Mouse (Mus musculus) stomach, embryonic 15.5 days (tissue): ENCODE measurements around the gene Epb41l3. TPM values are rescaled to one million over a fixed set of nuclear protein-coding genes. Genes with fewer than 3 reads are reported as not detected.

Experiments used
- ATAC-seq: fragments of 200-750 bp; cut with Nextera tagmentation; 2 replicates; pipeline ENCODE4 v1.8.0; 2017; ENCODE audit warnings: low read depth, moderate number of reproducible peaks, moderate TSS enrichment; ENCODE audit not compliant: insufficient read depth, low FRiP score
- H3K27ac ChIP-seq: fragments of 300-500 bp; sonication (generic); 2 replicates; pipeline ENCODE4 v1.5.1; 2015; ENCODE audit warnings: mild to moderate bottlenecking, inconsistent platforms
- H3K27me3 ChIP-seq: fragments of 300-500 bp; sonication (generic); replicated peaks from 2 replicates; pipeline ENCODE4 v1.6.1; 2015; ENCODE audit warnings: inconsistent platforms
- H3K36me3 ChIP-seq: fragments of 300-500 bp; sonication (generic); 2 replicates; pipeline ENCODE4 v1.6.1; 2015; ENCODE audit warnings: inconsistent platforms
- H3K4me1 ChIP-seq: fragments of 300-500 bp; sonication (generic); 2 replicates; pipeline ENCODE4 v1.6.1; 2015; ENCODE audit warnings: inconsistent platforms
- H3K4me2 ChIP-seq: fragments of 300-500 bp; sonication (generic); 2 replicates; pipeline ENCODE4 v1.6.1; 2015; ENCODE audit warnings: mild to moderate bottlenecking, inconsistent platforms
- H3K4me3 ChIP-seq: fragments of 300-500 bp; sonication (generic); replicated peaks from 2 replicates; pipeline ENCODE4 v1.5.1; 2015; ENCODE audit warnings: inconsistent platforms
- H3K9ac ChIP-seq: fragments of 300-500 bp; sonication (generic); 2 replicates; pipeline ENCODE4 v1.6.1; 2015; ENCODE audit warnings: inconsistent platforms
- H3K9me3 ChIP-seq: fragments of 300-500 bp; sonication (generic); 2 replicates; pipeline ENCODE4 v1.6.1; 2016; ENCODE audit warnings: inconsistent platforms
- WGBS: fragments of 180-500 bp; shearing (Covaris S2); methylation state at CpG from one replicate; pipeline ENCODE4 v1.1.7; 2015; 5-methylcytosine and 5-hydroxymethylcytosine counted together
- polyA plus RNA-seq: library from polyadenylated mRNA; unstranded; fragments of >200 nt; fragmentation: Nextera tagmentation; extraction: Ambion mirVana; gene quantifications from 2 replicates; pipeline ENCODE4 v1.2.1, GENCODE M21; 2015

The Epb41l3 gene
- polyA plus RNA-seq, 1 experiment from 2014 or later, result 57.2 TPM

DNA sequence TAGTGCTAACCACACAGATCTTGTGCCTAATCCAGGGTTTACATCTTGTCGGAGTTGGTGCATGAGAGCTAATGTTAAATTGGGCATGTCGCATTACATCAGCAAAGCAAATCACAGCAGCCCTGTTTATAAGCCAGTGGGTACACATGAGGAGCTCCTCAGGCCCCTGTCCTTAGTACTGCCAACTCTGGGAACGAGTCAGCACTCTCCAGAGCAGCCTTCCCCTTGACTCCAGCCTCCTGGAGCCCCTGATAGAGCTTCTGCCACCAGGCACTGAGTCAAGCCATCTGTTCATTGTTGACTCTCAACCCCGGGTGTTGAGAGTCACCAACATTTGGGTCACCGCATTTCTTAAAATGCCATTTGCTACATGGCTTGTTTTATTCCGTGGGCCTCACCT lies 192.0 kb downstream of the Epb41l3 start:
- no peaks in the 10 kb centered on the region for H3K27me3 ChIP-seq
- no peak for ATAC-seq
- whole genome bisulfite sequencing, result 35% methylated on average over 6 of the region's 6 CpGs
- no peak overlapping the region for H3K4me3 ChIP-seq
- no peak overlapping the region for H3K9ac ChIP-seq
- no peak overlapping the region for H3K4me2 ChIP-seq
- no peaks in the 10 kb centered on the region for H3K36me3 ChIP-seq
- no peaks in the 10 kb centered on the region for H3K9me3 ChIP-seq
- H3K27ac ChIP-seq, result no peak overlapping the region
- H3K4me1 ChIP-seq, result no peaks in the 10 kb centered on the region

DNA sequence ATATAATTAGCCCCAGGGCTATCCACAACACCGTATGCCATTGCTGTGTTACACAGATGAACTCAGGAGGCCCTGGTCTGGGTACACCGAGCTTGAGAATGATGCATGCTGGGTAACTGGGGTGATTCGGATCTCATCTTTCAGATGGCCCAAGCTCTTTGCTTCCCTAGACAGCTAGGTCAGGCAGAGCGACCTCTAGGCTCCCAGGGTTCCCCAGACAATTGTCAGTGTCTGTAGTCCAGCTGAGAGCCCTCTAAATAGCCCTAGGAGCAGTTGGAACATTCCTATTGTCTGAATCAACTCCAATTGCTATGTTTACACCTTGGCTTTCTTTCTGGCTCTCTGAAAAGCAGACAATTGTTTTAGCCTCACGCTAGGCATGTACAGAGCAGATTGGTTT lies 201.9 kb downstream of the Epb41l3 start:
- H3K4me3 ChIP-seq, result no peak overlapping the region
- no peaks in the 10 kb centered on the region for H3K27me3 ChIP-seq
- no peak overlapping the region for H3K4me2 ChIP-seq
- no peaks in the 10 kb centered on the region for H3K9me3 ChIP-seq
- 58% methylated on average over 5 of the region's 5 CpGs for WGBS
- no peaks in the 10 kb centered on the region for H3K36me3 ChIP-seq
- no peak overlapping the region for H3K9ac ChIP-seq
- H3K4me1 ChIP-seq, result no peaks in the 10 kb centered on the region
- ATAC-seq, result no peak
- H3K27ac ChIP-seq, result no peak overlapping the region

DNA sequence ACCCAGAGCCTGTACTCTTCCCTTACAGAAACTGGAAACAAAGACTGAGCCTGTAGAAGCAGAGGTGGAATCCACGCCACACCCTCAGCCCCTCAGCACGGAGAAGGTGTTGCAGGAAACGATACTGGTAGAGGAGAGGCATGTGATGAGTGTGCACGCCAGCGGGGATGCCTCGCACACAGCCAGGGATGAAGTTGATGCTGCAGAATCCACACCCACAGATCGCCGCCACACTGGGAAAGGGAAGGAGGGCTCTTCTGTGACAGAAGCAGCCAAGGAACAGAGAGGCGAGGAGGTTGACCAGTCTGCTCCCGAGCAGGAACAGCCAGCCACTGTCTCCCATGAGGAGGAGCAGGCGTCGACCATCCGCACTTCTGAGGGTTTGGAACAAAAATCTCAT lies 209.0 kb downstream of the Epb41l3 start:
- no peak for ATAC-seq
- H3K9me3 ChIP-seq, result no peaks in the 10 kb centered on the region
- no peaks in the 10 kb centered on the region for H3K4me1 ChIP-seq
- H3K9ac ChIP-seq, result no peak overlapping the region
- no peak overlapping the region for H3K27ac ChIP-seq
- no peak overlapping the region for H3K4me2 ChIP-seq
- H3K27me3 ChIP-seq, result no peaks in the 10 kb centered on the region
- 92% methylated on average over 13 of the region's 13 CpGs for WGBS
- H3K36me3 ChIP-seq, result peaks cover 31% of the 10 kb centered on the region
- no peak overlapping the region for H3K4me3 ChIP-seq

DNA sequence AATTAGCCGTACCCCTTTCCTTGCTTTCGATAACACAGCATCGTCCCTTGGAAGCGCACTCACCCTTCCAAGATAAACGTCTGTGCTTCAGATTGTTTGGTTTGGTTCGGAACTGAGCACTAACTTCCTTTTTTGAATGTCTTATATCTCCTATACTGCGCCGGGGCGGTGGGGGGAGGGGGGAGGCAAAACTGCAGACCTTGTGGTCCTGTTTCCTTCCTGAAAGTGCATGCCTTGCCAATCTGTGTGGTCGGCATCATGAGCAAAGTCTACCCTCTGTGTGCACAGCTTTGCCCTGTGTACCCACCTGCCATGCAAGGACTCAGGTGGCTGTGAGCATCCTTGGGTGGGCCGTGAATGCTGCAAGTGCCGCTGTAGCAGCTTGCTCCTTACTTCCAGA lies 212.6 kb downstream of the Epb41l3 start:
- ATAC-seq, result no peak

DNA sequence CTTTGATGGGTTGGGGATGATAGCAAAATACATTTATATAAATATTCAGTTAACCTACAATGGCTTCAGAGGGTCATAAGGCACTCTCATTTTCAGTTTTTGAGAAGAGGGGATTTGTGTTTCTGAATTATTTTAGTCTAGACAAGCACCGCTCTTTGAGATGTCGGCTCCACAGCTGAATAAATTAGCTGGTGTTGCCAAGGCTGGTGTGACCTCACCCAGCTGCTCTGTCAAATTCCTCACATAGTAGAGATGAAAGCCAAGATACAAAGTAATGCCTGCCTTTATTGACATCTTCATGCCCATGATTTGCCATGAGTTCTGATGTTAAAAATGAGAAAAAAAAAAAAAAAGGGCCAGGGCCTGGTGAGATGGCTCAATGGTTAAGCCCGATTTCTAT lies 214.8 kb downstream of the Epb41l3 start:
- H3K27ac ChIP-seq, result no peak overlapping the region
- no peaks in the 10 kb centered on the region for H3K27me3 ChIP-seq
- no peak overlapping the region for H3K9ac ChIP-seq
- no peak overlapping the region for H3K4me3 ChIP-seq
- ATAC-seq, result no peak
- WGBS, result 79% methylated on average over 3 of the region's 3 CpGs
- H3K4me2 ChIP-seq, result no peak overlapping the region
- no peaks in the 10 kb centered on the region for H3K4me1 ChIP-seq
- H3K36me3 ChIP-seq, result peaks cover 22% of the 10 kb centered on the region
- H3K9me3 ChIP-seq, result no peaks in the 10 kb centered on the region

More for the DNA sequence above, 212.6 kb downstream of the Epb41l3 start:
- no peaks in the 10 kb centered on the region for H3K27me3 ChIP-seq
- 84% methylated on average over 12 of the region's 12 CpGs for WGBS
- peaks cover 28% of the 10 kb centered on the region for H3K36me3 ChIP-seq
- H3K27ac ChIP-seq, result no peak overlapping the region
- no peaks in the 10 kb centered on the region for H3K9me3 ChIP-seq
- no peaks in the 10 kb centered on the region for H3K4me1 ChIP-seq
- H3K9ac ChIP-seq, result no peak overlapping the region
- no peak overlapping the region for H3K4me3 ChIP-seq
- H3K4me2 ChIP-seq, result no peak overlapping the region

DNA sequence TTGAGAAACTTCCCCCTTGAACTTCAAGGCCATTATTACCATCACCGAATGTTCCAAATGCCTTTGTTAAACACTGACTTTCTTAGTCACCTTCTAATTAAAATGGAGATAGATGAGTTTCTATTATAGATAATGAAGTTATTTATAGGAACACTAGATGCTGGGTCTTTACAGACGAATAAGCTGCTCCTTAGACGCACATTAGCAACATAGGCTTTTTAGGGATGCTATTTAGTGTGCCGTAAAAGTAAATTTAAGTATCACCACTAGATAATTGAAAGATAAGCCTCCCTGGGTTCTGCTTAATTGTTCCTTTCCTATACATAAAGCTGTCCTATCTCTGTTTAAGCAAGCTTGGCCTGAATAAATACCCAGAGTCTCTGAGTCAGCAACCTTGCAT lies 226.1 kb downstream of the Epb41l3 start:
- Histone ChIP-seq H3K36me3 (no peaks in the 10 kb centered on the region), H3K4me3 (no peak overlapping the region), H3K27ac (no peak overlapping the region), H3K9me3 (no peaks in the 10 kb centered on the region), H3K9ac (no peak overlapping the region), H3K27me3 (no peaks in the 10 kb centered on the region), H3K4me2 (no peak overlapping the region), H3K4me1 (no peaks in the 10 kb centered on the region)
- ATAC-seq, result no peak
- WGBS, result 72% methylated on average over 4 of the region's 4 CpGs

DNA sequence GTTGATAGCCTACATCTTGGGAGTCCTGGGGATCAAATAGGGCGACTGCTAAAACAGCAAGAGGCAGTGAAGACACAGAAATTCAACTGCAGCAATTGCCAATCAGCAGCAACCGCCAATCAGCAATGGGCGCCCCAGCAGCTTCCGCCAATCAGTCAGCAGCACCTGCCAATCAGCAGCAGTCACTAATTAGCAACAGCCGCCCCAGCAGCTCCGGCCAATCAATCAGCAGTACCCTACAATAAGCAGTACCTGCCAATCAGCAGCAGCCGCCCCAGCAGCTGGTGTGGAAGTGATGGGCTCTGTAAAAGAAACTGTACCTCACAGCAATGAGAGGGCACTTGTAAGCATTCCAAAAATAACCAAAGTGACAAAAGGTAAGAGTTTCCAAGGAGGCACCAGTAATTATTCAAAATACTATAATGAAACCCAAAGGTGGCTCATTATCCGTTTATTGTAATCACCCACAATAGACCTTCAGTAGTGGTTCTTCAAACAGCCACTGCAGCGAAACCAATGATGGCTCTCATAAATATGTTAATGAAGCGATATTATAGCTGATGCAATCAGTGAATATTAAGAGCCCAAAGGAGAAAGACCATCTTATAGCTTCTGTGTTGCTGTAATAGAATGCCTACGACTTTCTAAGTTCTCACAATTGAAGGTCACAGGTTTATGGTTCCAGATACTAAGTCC lies 228.2 kb downstream of the Epb41l3 start:
- no peaks in the 10 kb centered on the region for H3K9me3 ChIP-seq
- no peak overlapping the region for H3K4me2 ChIP-seq
- H3K36me3 ChIP-seq, result no peaks in the 10 kb centered on the region
- H3K27ac ChIP-seq, result no peak overlapping the region
- H3K27me3 ChIP-seq, result no peaks in the 10 kb centered on the region
- no peaks in the 10 kb centered on the region for H3K4me1 ChIP-seq
- no peak overlapping the region for H3K9ac ChIP-seq
- 75% methylated on average over 11 of the region's 11 CpGs for WGBS
- ATAC-seq, result no peak
- H3K4me3 ChIP-seq, result no peak overlapping the region

DNA sequence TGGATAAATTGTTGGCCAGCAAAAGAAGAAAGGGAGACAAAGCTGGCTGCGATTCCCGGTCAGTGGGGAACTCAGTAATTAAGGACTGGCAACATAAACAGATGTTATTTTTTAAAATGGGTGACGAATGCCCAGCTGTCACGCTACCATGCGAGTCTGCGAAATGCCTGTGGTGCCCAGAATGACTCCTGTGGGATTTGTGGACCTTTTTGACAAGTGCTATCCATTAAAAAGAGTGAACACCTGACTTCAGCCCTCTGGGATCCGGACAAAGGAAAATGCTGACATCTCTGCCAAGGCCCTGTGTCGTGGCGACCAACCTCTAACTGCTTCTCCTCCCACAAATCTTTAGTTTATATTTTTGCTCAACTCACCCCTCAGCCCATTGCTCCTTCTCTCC lies 232.2 kb downstream of the Epb41l3 start:
- 57% methylated on average over 9 of the region's 9 CpGs for WGBS
- Histone ChIP-seq H3K4me2 (no peak overlapping the region), H3K4me3 (no peak overlapping the region), H3K9me3 (no peaks in the 10 kb centered on the region), H3K27me3 (no peaks in the 10 kb centered on the region), H3K27ac (no peak overlapping the region), H3K36me3 (no peaks in the 10 kb centered on the region), H3K4me1 (no peaks in the 10 kb centered on the region), H3K9ac (no peak overlapping the region)
- no peak for ATAC-seq

DNA sequence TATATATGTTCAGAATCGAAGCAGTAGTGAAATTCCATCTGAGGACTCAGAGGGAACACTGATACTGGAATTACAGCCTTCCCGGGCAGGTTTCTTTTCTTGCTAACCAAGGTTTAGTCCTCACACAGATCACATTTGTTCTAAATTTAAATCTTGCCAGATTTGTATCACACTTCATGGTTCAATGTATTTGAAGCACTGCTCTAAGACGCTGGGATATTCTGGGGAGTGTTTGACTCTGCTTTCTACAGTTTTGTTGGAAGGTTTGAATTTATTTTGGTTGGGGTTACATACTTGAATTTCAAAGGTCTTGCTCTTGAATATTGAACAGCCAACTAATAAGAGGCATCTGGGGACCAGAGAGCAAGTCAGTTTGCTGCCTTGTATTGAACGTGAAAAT lies 234.4 kb downstream of the Epb41l3 start:
- Histone ChIP-seq H3K4me2 (no peak overlapping the region), H3K4me1 (no peaks in the 10 kb centered on the region), H3K27me3 (no peaks in the 10 kb centered on the region), H3K9ac (no peak overlapping the region), H3K9me3 (no peaks in the 10 kb centered on the region), H3K36me3 (no peaks in the 10 kb centered on the region), H3K27ac (no peak overlapping the region), H3K4me3 (no peak overlapping the region)
- WGBS, result 76% methylated on average over 4 of the region's 4 CpGs
- no peak for ATAC-seq

DNA sequence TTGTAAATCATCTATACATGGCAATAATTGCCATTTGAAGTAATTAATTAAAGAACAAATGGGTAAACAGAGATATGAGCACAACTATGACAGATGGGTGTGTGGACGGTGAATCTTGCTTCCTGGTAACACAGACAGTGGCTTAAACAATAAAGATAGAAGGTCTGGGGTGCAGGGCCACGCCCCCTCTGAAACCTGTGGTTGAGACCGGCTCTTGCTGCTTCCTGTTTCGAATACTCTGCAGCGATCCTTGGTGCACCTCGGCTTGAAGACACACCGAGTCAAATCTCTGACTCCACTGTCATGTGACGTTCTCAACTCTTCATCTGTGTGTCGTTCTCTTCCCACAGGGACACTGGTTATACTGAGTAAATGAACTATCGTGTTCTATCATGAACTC lies 245.0 kb downstream of the Epb41l3 start:
- Histone ChIP-seq H3K27ac (no peak overlapping the region), H3K4me2 (no peak overlapping the region), H3K27me3 (no peaks in the 10 kb centered on the region), H3K4me1 (no peaks in the 10 kb centered on the region), H3K9ac (no peak overlapping the region), H3K4me3 (no peak overlapping the region), H3K36me3 (no peaks in the 10 kb centered on the region), H3K9me3 (no peaks in the 10 kb centered on the region)
- 84% methylated on average over 10 of the region's 10 CpGs for WGBS
- no peak for ATAC-seq

DNA sequence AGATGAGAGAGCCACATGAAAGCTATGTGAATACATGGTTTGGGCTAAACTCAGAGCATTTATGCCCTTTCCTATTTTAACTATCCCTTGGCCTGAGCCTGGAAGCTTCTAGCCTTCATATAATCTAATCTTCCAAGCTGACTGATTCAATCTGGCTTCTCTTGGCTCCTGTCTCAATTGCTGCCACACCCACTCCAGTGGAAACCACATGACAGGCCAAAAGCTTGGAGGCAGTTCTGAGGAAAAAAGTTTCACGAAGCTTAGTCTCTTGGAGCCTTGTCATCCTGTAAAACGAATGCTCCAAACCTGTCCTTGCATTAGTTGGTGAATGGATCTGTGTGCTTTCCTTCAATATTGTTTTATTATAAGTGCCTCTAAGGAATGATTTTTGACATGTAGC lies 247.2 kb downstream of the Epb41l3 start:
- no peak overlapping the region for H3K4me3 ChIP-seq
- no peak overlapping the region for H3K4me2 ChIP-seq
- H3K9ac ChIP-seq, result no peak overlapping the region
- 87% methylated on average over 2 of the region's 2 CpGs for WGBS
- H3K9me3 ChIP-seq, result no peaks in the 10 kb centered on the region
- ATAC-seq, result no peak
- H3K27me3 ChIP-seq, result no peaks in the 10 kb centered on the region
- H3K36me3 ChIP-seq, result no peaks in the 10 kb centered on the region
- H3K27ac ChIP-seq, result no peak overlapping the region
- H3K4me1 ChIP-seq, result no peaks in the 10 kb centered on the region
